Mouse (Mus musculus) liver, embryonic 12.5 days (tissue): ENCODE measurements around the gene Grap2. TPM values are rescaled to one million over a fixed set of nuclear protein-coding genes. Genes with fewer than 3 reads are reported as not detected.
"Not testable (repeated sequence)": the region's sequence is repeated elsewhere in the genome, so short reads cannot be mapped to it uniquely, and the experiment has no call there.

Source experiments
- ATAC-seq: fragments of 200-750 bp; cut with Nextera tagmentation; 2 replicates; pipeline ENCODE4 v1.8.0; 2017; ENCODE audit warnings: moderate number of reproducible peaks, mild to moderate bottlenecking, moderate library complexity
- H3K27ac ChIP-seq: fragments of 300-500 bp; sonication (generic); 2 replicates; pipeline ENCODE4 v1.5.1; 2016; ENCODE audit warnings: mild to moderate bottlenecking
- H3K27me3 ChIP-seq: fragments of 300-500 bp; sonication (generic); replicated peaks from 2 replicates; pipeline ENCODE4 v1.6.1; 2016; ENCODE audit warnings: mild to moderate bottlenecking, moderate library complexity
- H3K36me3 ChIP-seq: fragments of 300-500 bp; sonication (generic); 2 replicates; pipeline ENCODE4 v1.6.1; 2016; ENCODE audit warnings: mild to moderate bottlenecking, moderate library complexity
- H3K4me1 ChIP-seq: fragments of 300-500 bp; sonication (generic); 2 replicates; pipeline ENCODE4 v1.6.1; 2016
- H3K4me2 ChIP-seq: fragments of 300-500 bp; sonication (generic); 2 replicates; pipeline ENCODE4 v1.6.1; 2016; ENCODE audit warnings: mild to moderate bottlenecking, moderate library complexity
- H3K4me3 ChIP-seq: fragments of 300-500 bp; sonication (generic); 2 replicates; pipeline ENCODE4 v1.5.1; 2016; ENCODE audit warnings: mild to moderate bottlenecking, moderate library complexity
- H3K9ac ChIP-seq: fragments of 300-500 bp; sonication (generic); 2 replicates; pipeline ENCODE4 v1.6.1; 2016; ENCODE audit warnings: mild to moderate bottlenecking, moderate library complexity
- H3K9me3 ChIP-seq: fragments of 300-500 bp; sonication (generic); replicated peaks from 2 replicates; pipeline ENCODE4 v1.6.1; 2016; ENCODE audit warnings: mild to moderate bottlenecking, moderate library complexity
- WGBS: fragments of 180-500 bp; shearing (Covaris S2); methylation state at CpG from one replicate; pipeline ENCODE4 v1.1.7; 2016; ENCODE audit not compliant: insufficient replicate concordance; 5-methylcytosine and 5-hydroxymethylcytosine counted together
- polyA plus RNA-seq: library from polyadenylated mRNA; unstranded; fragments of >200 nt; fragmentation: Nextera tagmentation; extraction: Ambion mirVana; gene quantifications from 2 replicates; pipeline ENCODE4 v1.2.1, GENCODE M21; 2016

The Grap2 gene
- polyA plus RNA-seq, 1 experiment from 2014 or later, result 28.9 TPM

GRCm38 (mm10) chr15:80567731-80568130, 4.7 kb upstream of the Grap2 start:
- H3K4me3 ChIP-seq, result no peak overlapping the region
- peaks cover 67% of the 10 kb centered on the region for H3K27me3 ChIP-seq
- 0 out of 2 replicates have a peak, but pooled peaks cover 7% of the 10 kb centered on the region for H3K4me1 ChIP-seq
- no peak overlapping the region for H3K4me2 ChIP-seq
- no peaks in the 10 kb centered on the region for H3K9me3 ChIP-seq
- H3K27ac ChIP-seq, result no peak overlapping the region
- WGBS, result 71% methylated on average over 4 of the region's 4 CpGs
- ATAC-seq, result no peak
- no peaks in the 10 kb centered on the region for H3K36me3 ChIP-seq
- no peak overlapping the region for H3K9ac ChIP-seq

GRCm38 (mm10) chr15:80569205-80569604, 3.2 kb upstream of the Grap2 start:
- no peak overlapping the region for H3K4me2 ChIP-seq
- H3K36me3 ChIP-seq, result no peaks in the 10 kb centered on the region
- H3K9me3 ChIP-seq, result no peaks in the 10 kb centered on the region
- no peak for ATAC-seq
- H3K27ac ChIP-seq, result no peak overlapping the region
- H3K4me1 ChIP-seq, result 0 out of 2 replicates have a peak, but pooled peaks cover 7% of the 10 kb centered on the region
- no peak overlapping the region for H3K9ac ChIP-seq
- no peak overlapping the region for H3K4me3 ChIP-seq
- H3K27me3 ChIP-seq, result peaks cover 77% of the 10 kb centered on the region
- WGBS, result 64% methylated on average over 7 of the region's 7 CpGs

DNA sequence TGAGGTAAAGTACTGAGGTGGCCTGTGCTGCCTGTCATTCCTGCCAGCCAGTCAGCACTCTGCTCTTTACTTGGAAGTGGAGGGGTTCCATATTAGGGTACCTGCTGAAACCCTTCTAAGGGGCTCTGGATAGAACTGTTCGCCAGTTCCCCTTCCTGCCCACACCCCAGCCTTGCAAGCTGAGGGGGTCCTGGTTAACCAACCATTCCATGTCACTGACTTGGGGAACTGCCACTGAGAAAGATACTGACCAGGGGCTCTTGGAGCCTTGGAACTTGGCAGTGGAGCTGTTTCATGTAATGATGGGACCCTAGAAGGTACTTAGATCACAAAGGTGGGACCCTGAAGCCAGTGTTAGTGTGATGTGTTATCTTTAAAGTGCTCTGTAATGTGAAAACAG, 2.2 kb upstream of the Grap2 start:
- Histone ChIP-seq H3K9ac (no peak overlapping the region), H3K27ac (no peak overlapping the region), H3K4me2 (no peak overlapping the region), H3K36me3 (no peaks in the 10 kb centered on the region), H3K4me3 (no peak overlapping the region), H3K9me3 (no peaks in the 10 kb centered on the region), H3K4me1 (0 out of 2 replicates have a peak, but pooled peaks cover 7% of the 10 kb centered on the region), H3K27me3 (peaks cover 76% of the 10 kb centered on the region)
- ATAC-seq, result no peak
- WGBS, result 73% methylated on average over 1 of the region's 1 CpGs

DNA sequence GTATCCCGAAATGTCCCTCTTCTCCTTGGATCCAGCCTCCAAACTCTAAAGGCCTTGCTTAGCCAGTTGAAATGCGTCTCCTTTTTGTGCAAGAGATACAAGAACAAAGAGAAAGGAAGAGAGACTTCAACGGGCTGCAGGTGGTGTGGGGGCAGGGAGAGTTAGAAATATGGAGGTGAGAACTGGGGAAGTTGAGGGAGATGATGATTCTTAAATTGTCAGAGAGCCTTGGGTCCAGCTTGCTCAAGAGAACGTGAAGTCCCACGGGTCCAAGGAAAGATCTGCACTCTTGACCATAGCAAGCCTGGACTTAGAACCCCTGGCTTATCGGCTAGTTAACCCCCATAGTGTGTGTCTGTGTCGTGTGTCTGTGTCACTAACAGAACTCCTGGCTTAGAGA, 783 bp upstream of the Grap2 start:
- Histone ChIP-seq H3K36me3 (no peaks in the 10 kb centered on the region), H3K4me3 (no peak overlapping the region), H3K27me3 (peaks cover 83% of the 10 kb centered on the region), H3K9ac (no peak overlapping the region), H3K4me2 (no peak overlapping the region), H3K9me3 (no peaks in the 10 kb centered on the region), H3K27ac (no peak overlapping the region), H3K4me1 (0 out of 2 replicates have a peak, but pooled peaks cover 7% of the 10 kb centered on the region)
- ATAC-seq, result no peak
- 33% methylated on average over 7 of the region's 7 CpGs for WGBS

GRCm38 (mm10) chr15:80572811-80573520, 572 bp downstream of the Grap2 start:
- Histone ChIP-seq H3K4me3 (no peak overlapping the region), H3K4me1 (0 out of 2 replicates have a peak, but pooled peaks cover 7% of the 10 kb centered on the region), H3K9me3 (no peaks in the 10 kb centered on the region), H3K36me3 (no peaks in the 10 kb centered on the region), H3K9ac (no peak overlapping the region), H3K4me2 (no peak overlapping the region), H3K27ac (no peak overlapping the region), H3K27me3 (peaks cover 87% of the 10 kb centered on the region)
- no peak for ATAC-seq
- WGBS, result 56% methylated on average over 9 of the region's 9 CpGs

- Histone ChIP-seq H3K9ac (no peak overlapping the region), H3K36me3 (no peaks in the 10 kb centered on the region), H3K27ac (no peak overlapping the region), H3K4me1 (0 out of 2 replicates have a peak, but pooled peaks cover 7% of the 10 kb centered on the region), H3K4me3 (no peak overlapping the region), H3K27me3 (peaks cover 89% of the 10 kb centered on the region), H3K4me2 (no peak overlapping the region), H3K9me3 (no peaks in the 10 kb centered on the region)
- 80% methylated on average over 17 of the region's 17 CpGs for WGBS
- ATAC-seq, result no peak
These were observed 2.0 kb downstream of the Grap2 start for GRCm38 (mm10) chr15:80574211-80575040.

DNA sequence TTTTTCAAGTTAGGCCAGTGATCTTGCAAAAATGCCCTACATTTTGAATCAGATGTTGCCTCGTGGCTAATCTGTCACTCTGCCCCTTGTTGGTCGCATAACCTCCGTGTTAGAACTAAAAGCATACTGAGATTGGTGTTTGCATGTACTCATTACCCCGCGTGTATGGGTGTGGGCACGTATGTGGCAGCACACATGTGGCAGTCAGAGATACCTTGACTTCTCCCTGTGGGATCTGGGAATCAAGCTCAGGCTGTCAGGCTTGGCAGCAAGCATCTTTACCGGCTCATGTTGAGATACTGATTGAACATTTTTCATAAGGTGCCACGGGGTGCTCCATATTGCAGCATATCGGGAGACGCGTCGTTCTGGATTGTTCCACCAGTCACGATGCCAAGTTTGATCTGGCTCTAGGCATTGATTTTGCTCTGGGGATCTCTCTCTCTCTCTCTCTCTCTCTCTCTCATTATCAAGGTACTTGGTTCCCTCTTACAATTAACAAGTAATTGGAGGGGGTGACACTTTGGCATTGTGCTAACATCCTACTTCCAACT, 3.5 kb downstream of the Grap2 start:
- no peaks in the 10 kb centered on the region for H3K36me3 ChIP-seq
- H3K4me3 ChIP-seq, result no peak overlapping the region
- 80% methylated on average over 13 of the region's 13 CpGs for WGBS
- 0 out of 2 replicates have a peak, but pooled peaks cover 7% of the 10 kb centered on the region for H3K4me1 ChIP-seq
- H3K9me3 ChIP-seq, result no peaks in the 10 kb centered on the region
- no peak for ATAC-seq
- H3K27me3 ChIP-seq, result peaks cover 87% of the 10 kb centered on the region
- H3K27ac ChIP-seq, result no peak overlapping the region
- H3K9ac ChIP-seq, result no peak overlapping the region
- H3K4me2 ChIP-seq, result no peak overlapping the region

- WGBS, result 71% methylated on average over 11 of the region's 11 CpGs
- Histone ChIP-seq H3K27me3 (peaks cover 87% of the 10 kb centered on the region), H3K36me3 (no peaks in the 10 kb centered on the region)
These were observed 4.1 kb downstream of the Grap2 start for GRCm38 (mm10) chr15:80576415-80576994.

DNA sequence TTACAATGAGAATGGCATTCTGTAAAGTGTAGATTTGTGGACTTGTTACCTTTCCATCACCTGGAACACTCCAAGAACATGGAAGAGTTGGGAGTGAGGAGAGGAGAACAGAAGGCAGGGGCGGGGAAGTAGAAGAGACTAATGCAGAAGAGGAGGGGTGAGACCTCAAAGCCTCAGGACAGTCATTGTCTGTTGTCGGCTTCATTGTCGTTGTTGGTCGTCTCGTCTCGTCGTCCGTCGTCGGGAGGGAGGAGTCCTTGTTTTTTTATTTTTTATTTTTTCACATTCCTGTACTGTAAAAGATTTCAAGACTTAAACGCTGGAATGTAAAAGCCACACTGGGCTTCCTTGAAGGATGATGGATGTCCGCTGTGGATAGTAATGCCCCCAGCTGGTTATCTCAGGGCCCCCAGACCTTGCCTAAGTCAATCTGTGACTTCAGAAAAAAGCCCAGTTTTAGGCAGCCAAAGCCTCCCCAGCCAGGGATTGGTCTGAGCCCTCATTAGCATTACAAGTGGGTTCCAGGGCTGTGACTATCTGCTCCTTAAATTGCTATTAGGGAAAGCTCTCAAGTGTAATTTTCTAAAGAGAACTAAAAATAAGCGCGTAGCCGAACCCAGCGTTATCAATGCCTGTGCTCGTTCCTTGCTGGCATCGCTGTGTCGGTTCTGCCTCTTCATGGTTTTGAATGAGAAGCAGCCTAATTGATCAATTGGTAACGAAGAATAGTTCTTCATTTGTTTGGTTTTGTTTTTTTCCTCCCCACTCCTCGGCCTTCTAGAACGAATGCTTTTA, 5.0 kb downstream of the Grap2 start:
- H3K4me2 ChIP-seq, result no peak overlapping the region
- WGBS, result 31% methylated on average over 22 of the region's 22 CpGs
- H3K27me3 ChIP-seq, result peaks cover 85% of the 10 kb centered on the region
- H3K27ac ChIP-seq, result no peak overlapping the region
- no peaks in the 10 kb centered on the region for H3K9me3 ChIP-seq
- peaks cover 4% of the 10 kb centered on the region; the same call in 1 of the 2 replicates for H3K4me1 ChIP-seq
- no peaks in the 10 kb centered on the region for H3K36me3 ChIP-seq
- no peak for ATAC-seq
- H3K9ac ChIP-seq, result no peak overlapping the region
- H3K4me3 ChIP-seq, result no peak overlapping the region

More at GRCm38 (mm10) chr15:80576415-80576994, 4.1 kb downstream of the Grap2 start:
- no peak overlapping the region for H3K4me2 ChIP-seq
- no peak overlapping the region for H3K9ac ChIP-seq
- H3K4me3 ChIP-seq, result no peak overlapping the region
- 0 out of 2 replicates have a peak, but pooled peaks cover 7% of the 10 kb centered on the region for H3K4me1 ChIP-seq
- no peaks in the 10 kb centered on the region for H3K9me3 ChIP-seq
- no peak for ATAC-seq
- no peak overlapping the region for H3K27ac ChIP-seq

GRCm38 (mm10) chr15:80579121-80579520, 6.7 kb downstream of the Grap2 start:
- H3K4me1 ChIP-seq, result peaks cover 11% of the 10 kb centered on the region
- WGBS, result 59% methylated on average over 3 of the region's 3 CpGs
- ATAC-seq, result no peak
- H3K27me3 ChIP-seq, result peaks cover 86% of the 10 kb centered on the region
- H3K36me3 ChIP-seq, result no peaks in the 10 kb centered on the region
- H3K4me3 ChIP-seq, result no peak overlapping the region
- H3K27ac ChIP-seq, result no peak overlapping the region
- no peak overlapping the region for H3K9ac ChIP-seq
- H3K9me3 ChIP-seq, result no peaks in the 10 kb centered on the region
- H3K4me2 ChIP-seq, result no peak overlapping the region

DNA sequence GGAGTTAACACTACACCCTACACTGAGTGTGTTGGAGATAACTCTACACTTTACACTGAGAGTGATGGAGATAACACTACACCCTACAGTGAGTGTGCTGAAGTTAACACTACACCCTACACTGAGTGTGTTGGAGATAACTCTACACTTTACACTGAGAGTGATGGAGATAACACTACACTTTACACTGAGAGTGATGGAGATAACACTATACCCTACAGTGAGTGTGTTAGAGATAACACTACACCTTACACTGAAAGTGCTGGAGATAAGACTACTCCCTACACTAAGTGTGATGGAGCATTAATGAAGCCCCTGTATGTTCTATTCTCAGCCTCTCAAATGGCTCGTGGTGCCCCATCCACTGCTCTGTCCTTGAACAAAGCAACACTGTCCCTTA, 8.2 kb downstream of the Grap2 start:
- H3K27ac ChIP-seq, ATAC-seq, H3K9me3 ChIP-seq, H3K4me2 ChIP-seq, H3K4me3 ChIP-seq, H3K9ac ChIP-seq, H3K36me3 ChIP-seq: not testable (repeated sequence)
- 68% methylated on average over 1 of the region's 1 CpGs for WGBS
- Histone ChIP-seq H3K4me1 (peaks cover 11% of the 10 kb centered on the region), H3K27me3 (peaks cover 89% of the 10 kb centered on the region)
